Mouse (Mus musculus) cerebellum, adult 2 months (tissue): Measurements from ENCODE around the gene Cpne6. TPM values are rescaled to one million over a fixed set of nuclear protein-coding genes. Genes with fewer than 3 reads are reported as not detected.
A peak's percentile ranks its signal among the peaks of the same experiment; 100 is the strongest.

Experiments
- DNase-seq, 2 experiments: peaks; one replicate each; pipeline ENCODE4 v3.0.0; 2021
- H3K27ac ChIP-seq: fragments of 200-500 bp; 2 replicates; pipeline ENCODE4 v1.5.1; 2012; ENCODE audit warnings: low read length, control low read depth, inconsistent platforms; ENCODE audit not compliant: insufficient read depth
- H3K27me3 ChIP-seq: fragments of 200-500 bp; 2 replicates; pipeline ENCODE4 v1.6.1; 2012; ENCODE audit warnings: inconsistent platforms, mild to moderate bottlenecking, low read length, moderate library complexity; ENCODE audit not compliant: control insufficient read depth, insufficient read depth
- H3K4me1 ChIP-seq: fragments of 200-500 bp; 2 replicates; pipeline ENCODE4 v1.6.1; 2011; ENCODE audit warnings: low read length; ENCODE audit not compliant: control insufficient read depth, insufficient read depth
- H3K4me3 ChIP-seq: fragments of 200-500 bp; replicated peaks from 2 replicates; pipeline ENCODE3; 2011; ENCODE audit warnings: mild to moderate bottlenecking, low read depth, low read length, control low read depth; ENCODE audit not compliant: insufficient read depth
- CTCF ChIP-seq: fragments of 200-500 bp; IDR thresholded peaks from 2 replicates; pipeline ENCODE4 v1.5.1; 2011; ENCODE audit warnings: low read depth, mild to moderate bottlenecking, control low read depth, low read length, moderate library complexity, borderline replicate concordance; ENCODE audit not compliant: insufficient read depth
- POLR2A ChIP-seq: fragments of 200-500 bp; IDR thresholded peaks from 2 replicates; pipeline ENCODE4 v1.6.1; 2011; ENCODE audit warnings: low read length, control low read depth, borderline replicate concordance; ENCODE audit not compliant: insufficient read depth
- WGBS: fragments of 180-500 bp; shearing (Covaris S2); methylation state at CpG from one replicate; pipeline ENCODE4 v1.1.7; 2018; 5-methylcytosine and 5-hydroxymethylcytosine counted together
- polyA plus RNA-seq: library from polyadenylated mRNA; depleted of rRNA; stranded (reverse); fragments of >200 nt; gene quantifications from 2 replicates; pipeline ENCODE4 v1.2.3, GENCODE M21; 2012; rRNA removed

Gene Cpne6
- polyA plus RNA-seq, 1 experiment: 56.8 TPM

DNA sequence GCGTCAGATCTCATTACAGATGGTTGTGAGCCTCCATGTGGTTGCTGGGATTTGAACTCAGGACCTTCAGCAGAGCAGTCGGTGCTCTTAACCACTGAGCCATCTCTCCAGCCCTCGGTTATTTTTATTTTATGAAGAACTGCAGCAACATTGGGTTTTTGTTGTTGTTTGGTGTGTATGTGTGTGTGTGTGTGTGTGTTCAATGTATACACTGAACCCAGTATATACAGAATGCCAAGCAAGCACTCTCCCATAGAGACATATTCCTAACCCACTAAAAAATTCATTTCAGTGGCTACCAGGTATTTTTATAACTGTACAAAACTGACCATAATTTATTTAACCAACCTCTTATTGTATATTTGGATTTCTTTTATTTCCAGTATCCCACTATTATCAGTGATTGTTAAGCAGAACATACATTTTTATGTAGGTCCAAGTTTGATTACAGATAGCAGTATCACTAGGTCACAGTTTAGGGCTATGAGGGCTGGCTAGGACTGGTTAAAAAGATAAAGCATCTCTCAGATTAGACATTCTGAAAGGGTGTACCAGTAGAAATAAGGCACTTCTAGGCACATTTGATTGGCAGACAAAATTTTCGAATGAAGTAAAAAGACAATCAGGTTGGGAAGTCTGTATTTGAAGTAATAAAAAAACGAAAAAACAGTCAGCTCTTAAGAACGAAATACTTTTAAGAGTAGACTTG, 48.6 kb downstream of the Cpne6 start:
- TF ChIP-seq POLR2A: no peak
- no peak for TF ChIP-seq CTCF
- Histone ChIP-seq H3K4me3 (no peak overlapping the region), H3K4me1 (peaks cover 5% of the 10 kb centered on the region; the same call in 1 of the 2 replicates), H3K27ac (no peak overlapping the region), H3K27me3 (no peaks in the 10 kb centered on the region)
- WGBS: 53% methylated on average over 6 of the region's 6 CpGs
- no peak for DNase-seq

DNA sequence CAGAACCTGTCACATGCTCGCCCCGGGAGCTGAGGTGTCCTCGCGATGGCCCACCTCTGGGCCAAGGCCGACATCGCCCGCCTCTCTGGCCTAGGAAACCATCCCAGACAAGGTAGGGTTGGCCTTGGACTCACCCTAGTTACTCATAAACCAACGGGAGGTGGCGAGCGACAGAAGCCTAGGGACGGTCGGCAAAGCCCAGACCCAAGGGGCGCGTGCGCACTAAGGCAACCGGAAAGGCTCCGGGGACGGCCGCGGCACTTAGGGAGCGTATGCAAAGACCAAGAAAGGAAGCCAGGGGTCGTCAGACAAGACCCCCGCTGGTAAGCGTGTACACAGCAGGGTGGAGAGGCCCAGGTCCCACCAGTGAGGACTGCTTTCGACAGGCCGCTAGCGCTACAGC, 49.6 kb downstream of the Cpne6 start, which contains the start of gene Dcaf11:
Dcaf11 (plus strand) TSS at position 208 of the 403 bp plus-strand sequence.
- Histone ChIP-seq H3K4me1 (peaks cover 5% of the 10 kb centered on the region; the same call in 1 of the 2 replicates), H3K27ac (peak within 1 kb of the TSS; percentile 93), H3K4me3 (peak within 1 kb of the TSS; percentile 84), H3K27me3 (no peaks in the 10 kb centered on the region)
- under 1% methylated on average over 27 of the region's 27 CpGs for WGBS
- TF ChIP-seq CTCF: no peak; the same call in 1 of the 2 replicates
- TF ChIP-seq POLR2A: 0 out of 2 replicates have a peak, but pooled peaks have one; percentile 49
- DNase-seq: peak; percentile 93 to 94

DNA sequence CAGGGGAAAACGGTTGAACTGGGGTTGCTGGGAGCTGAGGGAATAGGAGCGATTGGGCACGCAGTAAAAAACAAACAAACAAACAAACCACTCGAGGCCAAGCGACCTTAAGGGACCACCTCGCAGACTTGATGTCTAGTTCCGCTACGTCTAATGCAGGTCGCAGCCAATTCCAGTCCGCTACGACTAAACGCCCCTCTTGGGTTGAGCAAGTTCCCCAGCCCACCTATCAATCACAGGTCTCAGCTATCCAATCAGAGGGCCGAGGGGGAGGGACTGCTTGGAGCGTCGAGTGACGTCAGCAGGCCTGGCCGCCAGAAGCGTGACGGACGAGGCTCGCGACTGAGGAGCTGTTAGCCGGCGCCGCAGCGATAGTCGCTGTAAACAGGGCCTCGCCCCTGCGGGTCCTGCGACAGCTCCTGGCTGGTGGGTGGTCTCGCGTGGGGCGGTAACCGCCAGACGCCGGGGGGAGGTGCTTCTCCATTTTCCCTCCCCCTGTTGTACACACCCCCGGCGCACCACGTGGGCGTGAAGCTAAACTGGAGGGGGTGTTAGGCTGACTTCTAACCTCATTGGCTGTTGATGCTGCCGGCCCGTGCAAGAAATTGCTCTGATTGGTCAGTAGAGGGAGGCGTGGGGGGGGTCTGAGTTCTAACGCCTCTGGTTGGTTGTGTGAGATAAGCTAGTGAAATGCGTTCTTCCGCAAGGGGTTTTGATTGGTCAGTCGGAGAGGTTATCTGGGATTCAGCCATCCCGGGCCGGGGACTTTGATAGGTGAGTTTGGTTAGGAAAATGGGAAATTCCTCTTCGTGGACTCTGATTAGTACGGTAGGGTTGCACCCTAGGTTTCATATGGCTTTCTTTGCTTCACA, 50.2 kb downstream of the Cpne6 start, which contains the start of gene A730061H03Rik:
A730061H03Rik (minus strand) TSS at position 205 of the 872 bp plus-strand sequence.
- Histone ChIP-seq H3K27me3 (no peaks in the 10 kb centered on the region), H3K4me1 (peaks cover 5% of the 10 kb centered on the region; the same call in 1 of the 2 replicates), H3K4me3 (peak within 1 kb of the TSS; percentile 84), H3K27ac (peak within 1 kb of the TSS; percentile 93)
- peak; percentile 82; the same call in 1 of the 2 replicates for TF ChIP-seq POLR2A
- no peak; the same call in 1 of the 2 replicates for TF ChIP-seq CTCF
- DNase-seq: peak; percentile 98 to 100
- under 1% methylated on average over 51 of the region's 51 CpGs for WGBS

DNA sequence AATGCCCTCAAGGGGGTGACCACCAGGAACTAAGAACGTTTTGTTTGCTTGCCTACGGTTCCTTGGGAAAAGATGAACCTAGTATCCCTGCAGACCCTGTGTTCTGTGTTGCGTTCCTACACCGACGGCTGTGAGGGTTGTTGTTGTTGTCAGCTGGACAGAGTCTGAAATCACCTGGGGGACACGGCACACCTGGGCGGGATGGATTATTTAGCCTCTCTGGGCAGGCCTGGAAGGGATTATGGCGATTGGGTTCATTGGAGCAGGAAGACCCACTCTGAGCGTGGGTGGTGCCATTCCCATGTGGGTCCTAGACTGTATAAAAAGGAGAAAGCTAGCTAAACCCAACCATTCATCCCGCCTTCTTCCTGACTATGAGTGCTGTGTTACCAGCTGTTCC, 51.6 kb downstream of the Cpne6 start:
- Histone ChIP-seq H3K27ac (no peak overlapping the region), H3K27me3 (no peaks in the 10 kb centered on the region)
- 85% methylated on average over 10 of the region's 10 CpGs for WGBS

DNA sequence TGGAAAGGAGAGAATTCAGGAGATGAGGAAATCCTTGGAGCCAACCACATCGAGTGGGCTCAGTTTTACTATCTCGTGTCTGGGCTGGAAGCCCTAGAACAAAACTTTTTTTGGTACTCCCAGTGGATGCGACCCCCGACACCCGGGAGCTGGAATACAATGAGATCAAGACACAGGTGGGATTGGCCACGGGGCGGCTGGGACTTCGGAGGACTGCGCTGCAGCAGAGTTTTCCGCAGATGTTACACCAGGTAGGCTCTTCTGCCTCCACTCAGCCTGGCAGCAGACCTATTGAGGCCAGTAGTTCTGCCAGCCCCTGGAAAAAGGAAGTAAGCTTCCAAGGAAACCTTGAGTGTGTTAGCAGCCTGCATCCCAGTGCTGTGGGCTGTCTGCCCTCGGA, 53.0 kb downstream of the Cpne6 start:
- DNase-seq: no peak
- no peak overlapping the region for H3K27ac ChIP-seq
- no peaks in the 10 kb centered on the region for H3K27me3 ChIP-seq
- WGBS: 91% methylated on average over 11 of the region's 11 CpGs
- peaks cover 5% of the 10 kb centered on the region; the same call in 1 of the 2 replicates for H3K4me1 ChIP-seq
- TF ChIP-seq POLR2A (no peak), CTCF (no peak)
- H3K4me3 ChIP-seq: no peak overlapping the region

More for the DNA sequence above, 51.6 kb downstream of the Cpne6 start:
- Histone ChIP-seq H3K4me1 (peaks cover 5% of the 10 kb centered on the region; the same call in 1 of the 2 replicates), H3K4me3 (no peak overlapping the region)
- no peak for DNase-seq
- TF ChIP-seq CTCF (no peak), POLR2A (no peak)

DNA sequence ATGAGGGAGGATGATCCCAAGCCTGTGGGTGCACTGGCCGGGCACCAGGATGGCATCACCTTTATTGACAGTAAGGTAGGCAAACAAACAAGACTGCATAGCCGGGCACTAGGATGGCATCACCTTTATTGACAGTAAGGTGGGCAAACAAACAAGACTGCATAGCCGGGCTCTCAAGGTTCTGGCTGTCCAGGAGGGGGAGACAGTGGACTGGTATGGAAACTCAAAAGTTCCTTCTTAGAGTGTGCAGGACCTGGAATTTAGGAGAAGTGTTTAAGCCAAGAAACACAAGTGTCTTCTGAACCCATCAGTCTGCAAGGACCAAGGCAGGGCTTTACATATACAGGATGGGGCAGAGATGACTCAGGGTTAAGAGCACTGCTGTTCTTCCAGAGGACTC, 55.5 kb downstream of the Cpne6 start:
- WGBS: 76% methylated on average over 3 of the region's 3 CpGs
- Histone ChIP-seq H3K4me3 (no peak overlapping the region), H3K4me1 (peaks cover 5% of the 10 kb centered on the region; the same call in 1 of the 2 replicates), H3K27me3 (no peaks in the 10 kb centered on the region), H3K27ac (no peak overlapping the region)
- DNase-seq: no peak
- TF ChIP-seq POLR2A (no peak), CTCF (no peak)

Other genes starting within 250 kb of the Cpne6 start
- 18.5 and 18.7 TPM in 2 replicates for gene Dhrs4, start 31.7 kb upstream of the Cpne6 start, polyA plus RNA-seq
- gene Carmil3, start 19.8 kb upstream of the Cpne6 start, polyA plus RNA-seq: 109 and 119 TPM in 2 replicates
- 0.33 and 0.56 TPM in 2 replicates for gene Nrl, start 14.5 kb downstream of the Cpne6 start, polyA plus RNA-seq
- gene Pck2, start 29.8 kb downstream of the Cpne6 start, polyA plus RNA-seq: 44.8 and 49.3 TPM in 2 replicates
- 115 and 127 TPM in 2 replicates for gene Dcaf11, start 49.6 kb downstream of the Cpne6 start, polyA plus RNA-seq
- 0.97 TPM in 2 replicates for gene A730061H03Rik, start 50.0 kb downstream of the Cpne6 start, polyA plus RNA-seq
- not detected in 2 replicates for gene Fitm1, start 65.2 kb downstream of the Cpne6 start, polyA plus RNA-seq
- gene Psme1, start 67.7 kb downstream of the Cpne6 start, polyA plus RNA-seq: 38.4 and 40.7 TPM in 2 replicates
- 90.9 and 92.8 TPM in 2 replicates for gene Emc9, start 74.9 kb downstream of the Cpne6 start, polyA plus RNA-seq
- gene Psme2, start 80.7 kb downstream of the Cpne6 start, polyA plus RNA-seq: 43.1 and 46.8 TPM in 2 replicates
- gene Rnf31, start 81.3 kb downstream of the Cpne6 start, polyA plus RNA-seq: 31.1 and 32.9 TPM in 2 replicates
- 18.4 and 20.3 TPM in 2 replicates for gene Irf9, start 93.1 kb downstream of the Cpne6 start, polyA plus RNA-seq
- gene Rec8, start 107.6 kb downstream of the Cpne6 start, polyA plus RNA-seq: 71.2 and 79.1 TPM in 2 replicates
- 150 and 151 TPM in 2 replicates for gene Ipo4, start 125.5 kb downstream of the Cpne6 start, polyA plus RNA-seq
- 4.9 and 5.6 TPM in 2 replicates for gene Gm49378, start 127.5 kb downstream of the Cpne6 start, polyA plus RNA-seq
- 35.3 and 40.1 TPM in 2 replicates for gene Tm9sf1, start 133.4 kb downstream of the Cpne6 start, polyA plus RNA-seq
- 0.40 and 0.61 TPM in 2 replicates for gene Tssk4, start 139.7 kb downstream of the Cpne6 start, polyA plus RNA-seq
- 44.8 and 44.9 TPM in 2 replicates for gene Mdp1, start 150.1 kb downstream of the Cpne6 start, polyA plus RNA-seq
- gene Gmpr2, start 161.5 kb downstream of the Cpne6 start, polyA plus RNA-seq: 29.2 and 29.6 TPM in 2 replicates
- gene Nedd8, start 161.7 kb downstream of the Cpne6 start, polyA plus RNA-seq: 414 and 434 TPM in 2 replicates
- gene Tinf2, start 171.4 kb downstream of the Cpne6 start, polyA plus RNA-seq: 36.0 and 38.5 TPM in 2 replicates
- gene Tgm1, start 203.5 kb downstream of the Cpne6 start, polyA plus RNA-seq: 0.07 and 0.08 TPM in 2 replicates
- gene Rabggta, start 211.8 kb downstream of the Cpne6 start, polyA plus RNA-seq: 64.1 and 66.8 TPM in 2 replicates
- gene Dhrs1, start 235.2 kb downstream of the Cpne6 start, polyA plus RNA-seq: 113 and 122 TPM in 2 replicates
- 10.7 and 10.8 TPM in 2 replicates for gene Nop9, start 235.2 kb downstream of the Cpne6 start, polyA plus RNA-seq
- 10.5 and 15.2 TPM in 2 replicates for gene Cideb, start 248.0 kb downstream of the Cpne6 start, polyA plus RNA-seq